Comparison of ENCODE assay signal across 8 mouse cellular contexts in genomic region chr11:107415901-107416560, GRCm38 (mm10). TPM values are rescaled to one million over a fixed set of nuclear protein-coding genes. Genes with fewer than 3 reads are reported as not detected.
DNase-seq lines count a peak whose midpoint lies in the region; ATAC-seq and TF ChIP-seq lines count a peak whose summit lies in the region.

No protein-coding gene starts in this region.

- ATAC-seq in limb, embryonic 14.5 days (ENCODE audit: low FRiP score, low read depth), result no peak
- ATAC-seq in stomach, embryonic 15.5 days (ENCODE audit: insufficient read depth, low FRiP score, low read depth), result no peak

- H3K9ac ChIP-seq in limb, embryonic 14.5 days (ENCODE audit: low read depth, low read length, severe bottlenecking), result no peak overlapping the region
- H3K9ac ChIP-seq in stomach, embryonic 15.5 days, result no peak overlapping the region

- H3K4me3 ChIP-seq in gastrocnemius, adult 2 months, result no peak overlapping the region
- no peak overlapping the region for H3K4me3 ChIP-seq in spleen, adult 2 months (ENCODE audit: extremely low read depth, insufficient read depth, insufficient read length)
- H3K4me3 ChIP-seq in limb, embryonic 14.5 days (replicated peaks; ENCODE audit: low read length), result no peak overlapping the region
- H3K4me3 ChIP-seq in stomach, embryonic 15.5 days (replicated peaks), result no peak overlapping the region

- H3K9me3 ChIP-seq in limb, embryonic 14.5 days (ENCODE audit: control insufficient read depth, low read length), result no peaks in the 10 kb centered on the region
- H3K9me3 ChIP-seq in stomach, embryonic 15.5 days, result no peaks in the 10 kb centered on the region

- H3K4me2 ChIP-seq in limb, embryonic 14.5 days (replicated peaks; ENCODE audit: low read depth, low read length, severe bottlenecking), result no peak overlapping the region
- no peak overlapping the region for H3K4me2 ChIP-seq in stomach, embryonic 15.5 days

- no peak for TF ChIP-seq CTCF in gastrocnemius, adult 2 months (IDR thresholded peaks at IDR 0.05)
- no peak for TF ChIP-seq CTCF in spleen, adult 2 months (IDR thresholded peaks at IDR 0.05; ENCODE audit: extremely low read depth, insufficient read depth, insufficient read length, insufficient replicate concordance)

- intact Hi-C loops in gastrocnemius, adult 2 months (cut with DNase I), result loop anchor here (5.0 kb wide), 1 partner anchor 36 kb away; no protein-coding TSS in a partner anchor

- no peak for DNase-seq in gastrocnemius, adult 2 months
- no peak for DNase-seq in gastrocnemius, postnatal 25 days
- DNase-seq in spleen, adult 2 months (ENCODE audit: low read depth in 1 of 2, low spot score in 2 of 2), result no peak
- DNase-seq in spleen, postnatal 4 days (ENCODE audit: low spot score in 2 of 2), result no peak
- no peak for DNase-seq in limb, embryonic 14.5 days (ENCODE audit: low spot score)
- no peak for DNase-seq in lung, postnatal 4 days
- no peak for DNase-seq in cerebellum, postnatal 25 days

- peak overlapping the region; percentile 78 for H3K27ac ChIP-seq in gastrocnemius, adult 2 months
- H3K27ac ChIP-seq in spleen, adult 2 months (ENCODE audit: insufficient read depth, low read length), result peak overlapping the region; percentile 99
- H3K27ac ChIP-seq in limb, embryonic 14.5 days (replicated peaks; ENCODE audit: low read depth, low read length), result peak overlapping the region; percentile 48
- H3K27ac ChIP-seq in stomach, embryonic 15.5 days, result peak overlapping the region; percentile 53; the same call in 1 of the 2 replicates

- H3K4me1 ChIP-seq in spleen, adult 2 months (ENCODE audit: control insufficient read depth, insufficient read depth, insufficient read length), result peaks cover 21% of the 10 kb centered on the region; the same call in 1 of the 2 replicates
- H3K4me1 ChIP-seq in limb, embryonic 14.5 days (ENCODE audit: control insufficient read depth, insufficient read depth, low read length), result peaks cover 31% of the 10 kb centered on the region
- H3K4me1 ChIP-seq in stomach, embryonic 15.5 days, result peaks cover 22% of the 10 kb centered on the region

- no peak for TF ChIP-seq POLR2A in spleen, adult 2 months (IDR thresholded peaks at IDR 0.05; ENCODE audit: low read depth, low read length)
- TF ChIP-seq POLR2A in limb, embryonic 14.5 days (IDR thresholded peaks at IDR 0.05; ENCODE audit: borderline replicate concordance, extremely low read depth, insufficient read depth, insufficient read length), result no peak

- 76% methylated on average over 10 of the region's 10 CpGs for WGBS in spleen, adult 2 months
- 59% methylated on average over 10 of the region's 10 CpGs for WGBS in limb, embryonic 14.5 days
- WGBS in stomach, embryonic 15.5 days, result 78% methylated on average over 10 of the region's 10 CpGs

- no peaks in the 10 kb centered on the region for H3K36me3 ChIP-seq in spleen, adult 2 months (ENCODE audit: control insufficient read depth, insufficient read depth, low read length)
- H3K36me3 ChIP-seq in limb, embryonic 14.5 days (ENCODE audit: control insufficient read depth, insufficient read depth, low read length), result no peaks in the 10 kb centered on the region
- H3K36me3 ChIP-seq in stomach, embryonic 15.5 days, result no peaks in the 10 kb centered on the region

- no peaks in the 10 kb centered on the region for H3K27me3 ChIP-seq in spleen, adult 2 months (ENCODE audit: control insufficient read depth, insufficient read depth, low read length)
- H3K27me3 ChIP-seq in limb, embryonic 14.5 days (ENCODE audit: control insufficient read depth, insufficient read depth, low read length), result no peaks in the 10 kb centered on the region
- no peaks in the 10 kb centered on the region for H3K27me3 ChIP-seq in stomach, embryonic 15.5 days (replicated peaks)

RNA-seq across cellular contexts. Expression of gene Pitpnc1, which starts 54.5 kb away (rescaled TPM):
- total RNA-seq in gastrocnemius, adult 2 months (2021), result 100 to 1,000 TPM in 1 of 2 experiments, 10 to 100 TPM in 1; 59.4 to 114 TPM
- 10 to 100 TPM; 89.2 TPM for total RNA-seq in gastrocnemius, postnatal 25 days (2021)
- polyA plus RNA-seq in spleen, adult 2 months (2012; rRNA removed), result 6.4 TPM in 2 replicates
- polyA plus RNA-seq in limb, embryonic 14.5 days (2012; rRNA removed), result 20.4 and 22.2 TPM in 2 replicates
- polyA plus RNA-seq in limb, embryonic 14.5 days (2014; fragmentation: Nextera tagmentation; extraction: Ambion mirVana), result 25.2 and 30.3 TPM in 2 replicates
- 14.0 and 15.2 TPM in 2 replicates for polyA plus RNA-seq in stomach, embryonic 15.5 days (2015; fragmentation: Nextera tagmentation; extraction: Ambion mirVana)

Comparison
In these comparisons a context has a peak if more than half of its experiments do, and no peak if none do; other contexts are left out.
1. H3K27ac ChIP-seq: peak in every context shown above with its lines; median percentile 99 in spleen, adult 2 months; 78 in gastrocnemius, adult 2 months; 53 in stomach, embryonic 15.5 days; 48 in limb, embryonic 14.5 days.